Comparison of ENCODE assay signal across 24 mouse cellular contexts in genomic region chr9:117070616-117071015, GRCm38 (mm10).
"Had no signal": no experiment of that assay in that cellular context is flagged by ENCODE, and none has a peak within 500 bp of the region (broad histone marks: within the 10 kb centered on the region; RNA-seq: fewer than 3 reads in every experiment).

No protein-coding gene starts in this region.

- ATAC-seq: hindbrain, postnatal 0 days; intestine, embryonic 16.5 days had no signal

- H3K4me3 ChIP-seq: heart, adult 2 months; heart, embryonic 13.5 days; heart, embryonic 15.5 days; hindbrain, embryonic 13.5 days; hindbrain, embryonic 15.5 days; kidney, embryonic 15.5 days; limb, embryonic 13.5 days; limb, embryonic 15.5 days had no signal

- H3K27ac ChIP-seq: heart, adult 2 months; heart, embryonic 13.5 days; heart, embryonic 15.5 days; hindbrain, embryonic 13.5 days; hindbrain, embryonic 15.5 days; hindbrain, postnatal 0 days; kidney, embryonic 15.5 days; kidney, postnatal 0 days; limb, embryonic 13.5 days; limb, embryonic 15.5 days had no signal

- H3K9me3 ChIP-seq: heart, embryonic 15.5 days; hindbrain, embryonic 13.5 days; hindbrain, embryonic 15.5 days; kidney, embryonic 15.5 days; limb, embryonic 13.5 days; limb, embryonic 15.5 days had no signal

- H3K9ac ChIP-seq: heart, embryonic 13.5 days; heart, embryonic 15.5 days; hindbrain, embryonic 13.5 days; hindbrain, embryonic 15.5 days; kidney, embryonic 15.5 days; limb, embryonic 13.5 days; limb, embryonic 15.5 days had no signal

- H3K4me2 ChIP-seq: heart, embryonic 11.5 days; heart, embryonic 13.5 days; heart, embryonic 15.5 days; hindbrain, embryonic 13.5 days; hindbrain, embryonic 15.5 days; kidney, embryonic 15.5 days; limb, embryonic 13.5 days; limb, embryonic 15.5 days had no signal

- H3K36me3 ChIP-seq: heart, embryonic 15.5 days; hindbrain, embryonic 13.5 days; hindbrain, embryonic 15.5 days; kidney, embryonic 15.5 days; limb, embryonic 15.5 days had no signal

- H3K27me3 ChIP-seq: heart, embryonic 13.5 days; heart, embryonic 15.5 days; hindbrain, embryonic 13.5 days; hindbrain, embryonic 15.5 days; kidney, embryonic 15.5 days; limb, embryonic 13.5 days; limb, embryonic 15.5 days had no signal

- DNase-seq: gastrocnemius, postnatal 14 days; gastrocnemius, postnatal 36 days; heart, adult 2 months; heart, postnatal 14 days; heart, postnatal 36 days; kidney, adult 11 months; kidney, adult 2 months; kidney, adult 9 months; kidney, postnatal 14 days; kidney, postnatal 36 days; layer of hippocampus, adult 9-11 months; layer of hippocampus, postnatal 36 days; left cerebral cortex, postnatal 4 days had no signal
